Mouse (Mus musculus) forebrain, embryonic 12.5 days (tissue): ENCODE measurements at regions not wholly inside any gene's neighbourhood (a gene's known extent, or its start where the extent isn't known, plus 50 kb on each side); places are given as distances from the start of the nearest gene placed in this dataset.

Source experiments
- ATAC-seq: fragments of 200-750 bp; cut with Nextera tagmentation; 2 replicates; pipeline ENCODE4 v1.8.0; 2017; ENCODE audit warnings: moderate TSS enrichment; ENCODE audit not compliant: low FRiP score
- H3K27ac ChIP-seq: fragments of 300-500 bp; sonication (generic); 2 replicates; pipeline ENCODE4 v1.5.1; 2016; ENCODE audit warnings: mild to moderate bottlenecking
- H3K27me3 ChIP-seq: fragments of 300-500 bp; sonication (generic); 2 replicates; pipeline ENCODE4 v1.6.1; 2016; ENCODE audit warnings: mild to moderate bottlenecking
- H3K36me3 ChIP-seq: fragments of 300-500 bp; sonication (generic); replicated peaks from 2 replicates; pipeline ENCODE4 v1.6.1; 2016; ENCODE audit warnings: mild to moderate bottlenecking
- H3K4me1 ChIP-seq: fragments of 300-500 bp; sonication (generic); 2 replicates; pipeline ENCODE4 v1.6.1; 2016
- H3K4me2 ChIP-seq: fragments of 300-500 bp; sonication (generic); 2 replicates; pipeline ENCODE4 v1.6.1; 2016; ENCODE audit warnings: mild to moderate bottlenecking, moderate library complexity
- H3K4me3 ChIP-seq: fragments of 300-500 bp; sonication (generic); replicated peaks from 2 replicates; pipeline ENCODE4 v1.5.1; 2016; ENCODE audit warnings: mild to moderate bottlenecking
- H3K9ac ChIP-seq: fragments of 300-500 bp; sonication (generic); 2 replicates; pipeline ENCODE4 v1.6.1; 2016; ENCODE audit warnings: mild to moderate bottlenecking
- H3K9me3 ChIP-seq: fragments of 300-500 bp; sonication (generic); 2 replicates; pipeline ENCODE4 v1.6.1; 2016
- WGBS: fragments of 180-500 bp; shearing (Covaris S2); methylation state at CpG from one replicate; pipeline ENCODE4 v1.1.7; 2016; 5-methylcytosine and 5-hydroxymethylcytosine counted together

DNA sequence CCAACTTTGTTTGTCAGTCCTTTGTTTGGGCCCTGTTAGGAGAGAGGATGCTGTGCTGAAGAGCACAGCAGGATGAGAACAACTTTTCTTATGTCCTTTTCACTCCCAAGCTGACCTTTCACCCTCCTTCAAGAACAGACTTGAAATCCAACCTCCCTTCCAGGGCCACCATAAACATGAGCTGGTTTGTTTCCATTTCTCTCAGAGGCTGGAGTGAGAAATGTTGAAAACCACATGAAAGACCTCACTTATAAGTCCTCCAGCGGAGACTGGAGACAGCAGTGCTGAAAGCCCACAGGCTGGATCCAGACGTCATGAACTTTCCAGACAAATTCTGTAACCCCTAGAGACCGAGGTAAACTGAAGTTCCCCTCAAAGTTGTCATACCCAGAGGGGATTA is 761.3 kb downstream of the Flrt2 start:
- no peaks in the 10 kb centered on the region for H3K9me3 ChIP-seq
- H3K27ac ChIP-seq: no peak overlapping the region
- no peaks in the 10 kb centered on the region for H3K36me3 ChIP-seq
- no peaks in the 10 kb centered on the region for H3K4me1 ChIP-seq
- H3K4me2 ChIP-seq: no peak overlapping the region
- H3K27me3 ChIP-seq: no peaks in the 10 kb centered on the region
- ATAC-seq: no peak
- H3K9ac ChIP-seq: no peak overlapping the region
- WGBS: 13% methylated on average over 3 of the region's 3 CpGs
- no peak overlapping the region for H3K4me3 ChIP-seq

GRCm38 (mm10) chr12:96476344-96476743 is 784.3 kb downstream of the Flrt2 start:
- Histone ChIP-seq H3K4me3 (no peak overlapping the region), H3K36me3 (no peaks in the 10 kb centered on the region), H3K4me2 (no peak overlapping the region), H3K4me1 (no peaks in the 10 kb centered on the region), H3K9me3 (no peaks in the 10 kb centered on the region), H3K27me3 (no peaks in the 10 kb centered on the region), H3K9ac (no peak overlapping the region), H3K27ac (no peak overlapping the region)
- WGBS: 73% methylated on average over 3 of the region's 3 CpGs
- ATAC-seq: no peak

DNA sequence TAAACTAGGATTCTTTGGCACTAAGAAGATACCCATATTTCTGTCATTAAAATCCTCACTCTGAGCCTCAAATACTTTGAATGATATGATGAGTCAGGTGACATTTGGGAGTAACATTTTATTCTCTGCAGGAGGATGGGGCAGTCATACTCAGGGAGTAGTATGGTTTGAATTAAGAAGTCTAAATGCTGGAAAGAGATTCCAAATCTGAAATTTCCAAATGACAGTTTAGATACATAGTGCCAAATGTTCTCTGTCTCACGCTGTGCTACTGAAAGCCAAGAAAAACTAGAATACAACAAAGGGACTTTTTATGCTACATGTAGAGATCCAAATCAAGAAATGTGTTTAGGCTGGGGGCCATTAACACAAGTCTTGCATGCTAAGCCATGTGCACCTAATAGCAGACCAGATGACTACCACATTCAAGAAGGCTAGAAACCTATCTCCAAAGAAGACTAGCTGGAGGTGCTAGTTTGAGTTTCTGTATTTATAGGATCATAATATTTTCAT is 796.5 kb downstream of the Flrt2 start:
- ATAC-seq: no peak
- Histone ChIP-seq H3K9me3 (no peaks in the 10 kb centered on the region), H3K36me3 (no peaks in the 10 kb centered on the region), H3K27ac (no peak overlapping the region), H3K9ac (no peak overlapping the region), H3K4me3 (no peak overlapping the region), H3K27me3 (no peaks in the 10 kb centered on the region), H3K4me2 (no peak overlapping the region), H3K4me1 (no peaks in the 10 kb centered on the region)
- 86% methylated on average over 1 of the region's 1 CpGs for WGBS

GRCm38 (mm10) chr12:96509658-96510057 is 817.6 kb downstream of the Flrt2 start:
- no peak overlapping the region for H3K4me3 ChIP-seq
- H3K9ac ChIP-seq: no peak overlapping the region
- ATAC-seq: no peak
- no peaks in the 10 kb centered on the region for H3K9me3 ChIP-seq
- H3K27me3 ChIP-seq: no peaks in the 10 kb centered on the region
- H3K36me3 ChIP-seq: no peaks in the 10 kb centered on the region
- WGBS: 77% methylated on average over 1 of the region's 1 CpGs
- H3K27ac ChIP-seq: no peak overlapping the region
- H3K4me1 ChIP-seq: no peaks in the 10 kb centered on the region
- H3K4me2 ChIP-seq: no peak overlapping the region

DNA sequence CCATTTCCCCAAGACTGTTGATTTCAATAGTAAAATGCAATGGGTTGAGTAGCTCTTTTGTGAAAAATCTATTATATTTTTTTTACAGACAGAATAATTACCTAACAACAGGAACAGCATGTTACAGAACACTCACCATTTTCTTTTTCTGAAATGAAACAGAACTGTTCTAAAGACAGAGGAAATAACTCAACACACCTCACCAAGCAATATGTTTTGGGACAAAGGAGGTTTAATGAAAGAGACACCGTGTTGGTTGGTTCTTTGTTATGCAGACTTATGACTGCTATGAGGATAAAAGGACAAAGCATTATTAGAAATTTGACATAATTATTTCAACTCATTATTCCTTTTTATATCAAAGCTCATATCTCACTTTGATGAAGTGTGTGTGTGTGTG is 866.8 kb downstream of the Flrt2 start:
- Histone ChIP-seq H3K4me2 (no peak overlapping the region), H3K4me3 (no peak overlapping the region), H3K36me3 (no peaks in the 10 kb centered on the region), H3K9me3 (no peaks in the 10 kb centered on the region), H3K9ac (no peak overlapping the region), H3K27ac (no peak overlapping the region), H3K4me1 (no peaks in the 10 kb centered on the region), H3K27me3 (no peaks in the 10 kb centered on the region)
- ATAC-seq: no peak
- WGBS: 69% methylated on average over 1 of the region's 1 CpGs

DNA sequence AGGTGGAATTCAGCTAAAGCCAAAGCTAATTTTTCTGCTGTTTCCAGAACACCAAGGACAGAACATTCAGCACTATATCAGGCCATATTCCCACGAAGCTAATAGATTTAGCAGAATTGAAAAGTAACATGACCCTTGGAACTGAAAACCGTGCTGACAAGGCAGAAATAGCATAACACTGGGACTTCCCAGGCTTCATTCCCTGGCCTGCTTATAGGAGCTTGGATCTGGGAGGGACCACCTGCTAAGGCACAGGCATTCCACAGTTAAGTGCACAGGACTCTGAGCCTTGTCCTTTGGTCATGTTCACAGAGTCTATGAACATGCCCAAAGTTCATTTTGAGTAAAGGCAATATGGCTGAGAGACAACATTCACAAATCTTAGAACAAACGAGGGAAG is 902.8 kb downstream of the Flrt2 start:
- H3K9ac ChIP-seq: no peak overlapping the region
- H3K9me3 ChIP-seq: no peaks in the 10 kb centered on the region
- no peak overlapping the region for H3K4me2 ChIP-seq
- no peak overlapping the region for H3K4me3 ChIP-seq
- no peak for ATAC-seq
- no peak overlapping the region for H3K27ac ChIP-seq
- no peaks in the 10 kb centered on the region for H3K27me3 ChIP-seq
- WGBS: 70% methylated on average over 3 of the region's 3 CpGs
- H3K36me3 ChIP-seq: no peaks in the 10 kb centered on the region
- no peaks in the 10 kb centered on the region for H3K4me1 ChIP-seq

DNA sequence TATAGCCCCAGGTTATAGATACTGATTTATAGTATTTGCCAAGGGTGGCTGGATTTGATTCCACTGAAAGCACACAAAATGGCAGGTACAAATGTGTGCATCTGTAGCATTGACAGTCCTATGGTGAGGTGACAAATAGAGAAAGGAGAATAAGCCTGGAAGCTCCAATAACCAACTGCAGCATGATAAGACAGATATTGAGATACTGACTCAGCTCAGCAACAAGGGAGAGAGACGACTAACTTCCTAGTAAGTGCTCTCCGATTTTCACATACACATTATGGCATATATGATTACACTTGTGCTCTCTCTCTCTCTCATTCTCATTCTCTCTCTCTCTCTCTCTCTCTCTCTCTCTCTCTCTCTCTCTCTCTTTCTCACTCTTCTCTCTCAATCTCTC is 923.1 kb downstream of the Flrt2 start:
- Histone ChIP-seq H3K27ac (no peak overlapping the region), H3K4me2 (no peak overlapping the region), H3K27me3 (no peaks in the 10 kb centered on the region), H3K4me1 (no peaks in the 10 kb centered on the region), H3K9me3 (no peaks in the 10 kb centered on the region), H3K9ac (no peak overlapping the region), H3K36me3 (no peaks in the 10 kb centered on the region), H3K4me3 (no peak overlapping the region)
- ATAC-seq: no peak
- 95% methylated on average over 2 of the region's 2 CpGs for WGBS

GRCm38 (mm10) chr12:96615850-96616249 is 923.8 kb downstream of the Flrt2 start:
- H3K4me2 ChIP-seq: no peak overlapping the region
- H3K9me3 ChIP-seq: no peaks in the 10 kb centered on the region
- H3K4me3 ChIP-seq: no peak overlapping the region
- no peaks in the 10 kb centered on the region for H3K36me3 ChIP-seq
- no peak overlapping the region for H3K9ac ChIP-seq
- no peak for ATAC-seq
- no peaks in the 10 kb centered on the region for H3K27me3 ChIP-seq
- H3K4me1 ChIP-seq: no peaks in the 10 kb centered on the region
- H3K27ac ChIP-seq: no peak overlapping the region
- WGBS: 88% methylated on average over 4 of the region's 4 CpGs

GRCm38 (mm10) chr12:96617226-96617625 is 925.2 kb downstream of the Flrt2 start:
- no peaks in the 10 kb centered on the region for H3K9me3 ChIP-seq
- no peak overlapping the region for H3K27ac ChIP-seq
- H3K4me3 ChIP-seq: no peak overlapping the region
- no peak overlapping the region for H3K4me2 ChIP-seq
- no peak for ATAC-seq
- no peaks in the 10 kb centered on the region for H3K27me3 ChIP-seq
- no peak overlapping the region for H3K9ac ChIP-seq
- H3K36me3 ChIP-seq: no peaks in the 10 kb centered on the region
- 87% methylated on average over 2 of the region's 2 CpGs for WGBS
- H3K4me1 ChIP-seq: no peaks in the 10 kb centered on the region
